Mouse (Mus musculus) embryonic facial prominence, embryonic 11.5 days (tissue): ENCODE measurements around the gene 1810043G02Rik. TPM values are rescaled to one million over a fixed set of nuclear protein-coding genes. Genes with fewer than 3 reads are reported as not detected.

Source experiments
- ATAC-seq: fragments of 200-750 bp; cut with Nextera tagmentation; replicated peaks from 2 replicates; pipeline ENCODE4 v1.8.0; 2017; ENCODE audit warnings: low read depth; ENCODE audit not compliant: insufficient number of reproducible peaks, low FRiP score, low TSS enrichment
- DNase-seq: peaks from one replicate; pipeline ENCODE4 v3.0.0-alpha.2; 2015; ENCODE audit warnings: low spot score
- H3K27ac ChIP-seq: fragments of 300-500 bp; sonication (generic); replicated peaks from 2 replicates; pipeline ENCODE4 v1.5.1; 2014; ENCODE audit warnings: mild to moderate bottlenecking, low read depth, low read length, control low read depth
- H3K27me3 ChIP-seq: fragments of 300-500 bp; sonication (generic); 2 replicates; pipeline ENCODE4 v1.6.1; 2014; ENCODE audit warnings: mild to moderate bottlenecking, low read length, moderate library complexity, mixed read lengths; ENCODE audit not compliant: control insufficient read depth, insufficient read depth
- H3K36me3 ChIP-seq: fragments of 300-500 bp; sonication (generic); replicated peaks from 2 replicates; pipeline ENCODE4 v1.6.1; 2014; ENCODE audit warnings: low read depth, mild to moderate bottlenecking, low read length, moderate library complexity, mixed read lengths; ENCODE audit not compliant: control insufficient read depth, insufficient read depth
- H3K4me1 ChIP-seq: fragments of 300-500 bp; sonication (generic); 2 replicates; pipeline ENCODE4 v1.6.1; 2014; ENCODE audit warnings: low read length, mixed read lengths; ENCODE audit not compliant: control insufficient read depth, insufficient read depth
- H3K4me2 ChIP-seq: fragments of 300-500 bp; sonication (generic); 2 replicates; pipeline ENCODE4 v1.6.1; 2014; ENCODE audit warnings: low read depth, mild to moderate bottlenecking, control low read depth, low read length, moderate library complexity
- H3K4me3 ChIP-seq: fragments of 300-500 bp; sonication (generic); 2 replicates; pipeline ENCODE4 v1.5.1; 2014; ENCODE audit warnings: low read depth, low read length, control low read depth
- H3K9ac ChIP-seq: fragments of 300-500 bp; sonication (generic); replicated peaks from 2 replicates; pipeline ENCODE4 v1.6.1; 2014; ENCODE audit warnings: mild to moderate bottlenecking, control low read depth, low read length
- H3K9me3 ChIP-seq: fragments of 300-500 bp; sonication (generic); replicated peaks from 2 replicates; pipeline ENCODE4 v1.6.1; 2016; ENCODE audit warnings: mild to moderate bottlenecking, low read length, inconsistent platforms, mixed read lengths; ENCODE audit not compliant: control insufficient read depth
- WGBS: fragments of 180-500 bp; shearing (Covaris S2); extraction: QIAGEN DNeasy Blood & Tissue Kit; methylation state at CpG from one replicate; pipeline ENCODE4 v1.1.7; 2014; 5-methylcytosine and 5-hydroxymethylcytosine counted together
- polyA plus RNA-seq: library from polyadenylated mRNA; unstranded; fragments of >200 nt; fragmentation: Nextera tagmentation; extraction: Ambion mirVana; gene quantifications from 2 replicates; pipeline ENCODE4 v1.2.1, GENCODE M21; 2014

1810043G02Rik gene
- polyA plus RNA-seq, 1 experiment from 2014 or later: 27.9 TPM

GRCm38 (mm10) chr10:77970481-77970880 lies 7.8 kb upstream of the 1810043G02Rik start, which contains the start of gene Trpm2:
TSS of gene Trpm2 (minus strand) at chr10:77970563.
- Histone ChIP-seq H3K4me3 (peak within 1 kb of the TSS; percentile 18), H3K4me1 (no peaks in the 10 kb centered on the region), H3K4me2 (peak within 1 kb of the TSS; percentile 62), H3K9me3 (no peaks in the 10 kb centered on the region), H3K27ac (no peak within 1 kb of the TSS), H3K27me3 (peaks cover 18% of the 10 kb centered on the region), H3K9ac (peak within 1 kb of the TSS; percentile 25; the same call in 1 of the 2 replicates), H3K36me3 (no peaks in the 10 kb centered on the region)
- no peak for ATAC-seq
- no peak for DNase-seq
- 83% methylated on average over 6 of the region's 6 CpGs for WGBS

GRCm38 (mm10) chr10:77971191-77971590 lies 7.1 kb upstream of the 1810043G02Rik start:
- Histone ChIP-seq H3K9me3 (no peaks in the 10 kb centered on the region), H3K36me3 (no peaks in the 10 kb centered on the region), H3K9ac (no peak overlapping the region), H3K27me3 (peaks cover 18% of the 10 kb centered on the region), H3K4me1 (no peaks in the 10 kb centered on the region), H3K4me2 (no peak overlapping the region), H3K4me3 (no peak overlapping the region), H3K27ac (no peak overlapping the region)
- DNase-seq: no peak
- 85% methylated on average over 10 of the region's 10 CpGs for WGBS
- ATAC-seq: no peak

GRCm38 (mm10) chr10:77971709-77972553 lies 6.4 kb upstream of the 1810043G02Rik start:
- Histone ChIP-seq H3K36me3 (no peaks in the 10 kb centered on the region), H3K9ac (no peak overlapping the region), H3K27me3 (peaks cover 18% of the 10 kb centered on the region), H3K4me3 (no peak overlapping the region), H3K9me3 (no peaks in the 10 kb centered on the region), H3K4me1 (no peaks in the 10 kb centered on the region), H3K27ac (no peak overlapping the region), H3K4me2 (no peak overlapping the region)
- WGBS: 63% methylated on average over 17 of the region's 17 CpGs
- ATAC-seq (no peak), DNase-seq (peak; percentile 51)

- H3K27ac ChIP-seq: no peak overlapping the region
- ATAC-seq (no peak), DNase-seq (no peak)
- H3K36me3 ChIP-seq: no peaks in the 10 kb centered on the region; the same call in 1 of the 2 replicates
- no peaks in the 10 kb centered on the region for H3K9me3 ChIP-seq
- no peaks in the 10 kb centered on the region for H3K4me1 ChIP-seq
- 75% methylated on average over 5 of the region's 5 CpGs for WGBS
- H3K4me3 ChIP-seq: no peak overlapping the region
- peaks cover 10% of the 10 kb centered on the region for H3K27me3 ChIP-seq
- H3K9ac ChIP-seq: no peak overlapping the region
- no peak overlapping the region for H3K4me2 ChIP-seq
Observed at GRCm38 (mm10) chr10:77974323-77974722, 4.0 kb upstream of the 1810043G02Rik start.

- Histone ChIP-seq H3K4me1 (no peaks in the 10 kb centered on the region), H3K4me3 (no peak overlapping the region), H3K4me2 (no peak overlapping the region), H3K9ac (no peak overlapping the region), H3K27me3 (peaks cover 6% of the 10 kb centered on the region), H3K9me3 (no peaks in the 10 kb centered on the region), H3K36me3 (no peaks in the 10 kb centered on the region; the same call in 1 of the 2 replicates), H3K27ac (no peak overlapping the region)
- 72% methylated on average over 5 of the region's 5 CpGs for WGBS
- DNase-seq: no peak
- no peak for ATAC-seq
Observed at GRCm38 (mm10) chr10:77974811-77975210, 3.5 kb upstream of the 1810043G02Rik start.

- 51% methylated on average over 4 of the region's 4 CpGs for WGBS
- ATAC-seq (no peak), DNase-seq (no peak)
- no peaks in the 10 kb centered on the region for H3K27me3 ChIP-seq
- H3K4me3 ChIP-seq: no peak overlapping the region
- no peaks in the 10 kb centered on the region for H3K4me1 ChIP-seq
- H3K36me3 ChIP-seq: no peaks in the 10 kb centered on the region; the same call in 1 of the 2 replicates
- no peak overlapping the region for H3K27ac ChIP-seq
- no peak overlapping the region for H3K9ac ChIP-seq
- H3K4me2 ChIP-seq: no peak overlapping the region
- no peaks in the 10 kb centered on the region for H3K9me3 ChIP-seq
Observed at GRCm38 (mm10) chr10:77975653-77976052, 2.7 kb upstream of the 1810043G02Rik start.

GRCm38 (mm10) chr10:77976458-77977150 lies 1.7 kb upstream of the 1810043G02Rik start:
- H3K4me3 ChIP-seq: no peak overlapping the region
- H3K9ac ChIP-seq: no peak overlapping the region
- H3K4me1 ChIP-seq: no peaks in the 10 kb centered on the region
- no peak overlapping the region for H3K27ac ChIP-seq
- H3K4me2 ChIP-seq: no peak overlapping the region
- ATAC-seq (no peak), DNase-seq (no peak)
- WGBS: 82% methylated on average over 8 of the region's 8 CpGs
- no peaks in the 10 kb centered on the region; the same call in 1 of the 2 replicates for H3K36me3 ChIP-seq
- no peaks in the 10 kb centered on the region for H3K27me3 ChIP-seq
- H3K9me3 ChIP-seq: no peaks in the 10 kb centered on the region

- DNase-seq: peak; percentile 91
- H3K36me3 ChIP-seq: peaks cover under 1% of the 10 kb centered on the region
- WGBS: 4% methylated on average over 4 of the region's 4 CpGs
Observed at GRCm38 (mm10) chr10:77984660-77985059, 6.3 kb downstream of the 1810043G02Rik start.

More at GRCm38 (mm10) chr10:77984660-77985059, 6.3 kb downstream of the 1810043G02Rik start:
- Histone ChIP-seq H3K4me3 (no peak overlapping the region), H3K27ac (no peak overlapping the region), H3K27me3 (no peaks in the 10 kb centered on the region), H3K4me1 (no peaks in the 10 kb centered on the region), H3K9me3 (no peaks in the 10 kb centered on the region), H3K4me2 (no peak overlapping the region), H3K9ac (no peak overlapping the region)
- ATAC-seq: no peak; the same call in 1 of the 2 replicates
